Mouse (Mus musculus) adrenal gland, adult 18-20 months (tissue): ENCODE data around the gene Knstrn. TPM values are rescaled to one million over a fixed set of nuclear protein-coding genes. Genes with fewer than 3 reads are reported as not detected.

ENCODE experiments used
- DNase-seq, 2 experiments: peaks; one replicate each; pipeline ENCODE4 v3.0.0; 2021 to 2022; ENCODE audit warnings: low spot score in 2 of 2
- total RNA-seq, 2 experiments: library from RNA; stranded (reverse); gene quantifications; 1 replicate in 1 of 2; 2 replicates in 1 of 2; pipeline ENCODE4 v1.2.3; 2021

The Knstrn gene
- total RNA-seq, 2 experiments from 2014 or later = 1.2 to 1.5 TPM

DNA sequence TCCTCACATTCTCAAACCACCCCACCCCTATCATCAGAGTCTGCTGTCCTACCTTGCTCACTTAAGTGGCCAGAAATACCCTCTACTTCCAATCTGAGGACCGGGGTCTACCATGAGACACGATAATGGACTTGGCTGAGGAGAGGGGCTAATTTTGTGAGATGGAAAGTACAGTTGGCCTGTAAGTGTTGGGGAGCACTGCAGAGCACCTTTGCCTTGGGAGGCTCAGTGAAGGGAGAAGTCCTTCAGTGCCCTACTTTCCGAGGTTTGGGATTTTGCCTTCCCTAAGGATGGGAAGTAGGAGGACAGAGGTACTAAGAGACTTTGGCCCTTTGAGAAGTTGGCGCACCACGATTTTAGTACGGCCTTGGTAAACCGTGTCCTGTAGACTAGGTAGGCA is 85.5 kb downstream of the Knstrn start:
- DNase-seq = no peak

- peak; percentile 50 to 52 for DNase-seq
These were observed 86.4 kb downstream of the Knstrn start, which contains the start of gene Bahd1 for GRCm38 (mm10) chr2:118899981-118900825. TSS of gene Bahd1 (plus strand) at chr2:118900377.

DNA sequence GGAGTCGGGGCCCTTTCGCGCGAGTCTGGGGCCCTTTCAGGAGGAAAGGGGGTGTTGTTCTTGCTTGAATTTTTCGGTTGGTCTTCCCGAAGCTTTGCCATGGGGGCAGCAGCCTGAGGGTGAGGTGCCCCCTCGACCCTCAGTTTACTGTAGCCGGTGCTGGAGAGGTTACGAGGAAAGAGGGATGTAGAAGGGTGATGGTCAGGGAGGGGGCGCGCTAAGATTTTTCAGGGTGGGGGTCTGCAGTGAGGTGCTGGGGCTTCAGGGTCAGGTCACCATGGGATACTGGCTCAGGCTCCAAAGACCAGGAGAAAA is 87.0 kb downstream of the Knstrn start:
- DNase-seq = no peak

DNA sequence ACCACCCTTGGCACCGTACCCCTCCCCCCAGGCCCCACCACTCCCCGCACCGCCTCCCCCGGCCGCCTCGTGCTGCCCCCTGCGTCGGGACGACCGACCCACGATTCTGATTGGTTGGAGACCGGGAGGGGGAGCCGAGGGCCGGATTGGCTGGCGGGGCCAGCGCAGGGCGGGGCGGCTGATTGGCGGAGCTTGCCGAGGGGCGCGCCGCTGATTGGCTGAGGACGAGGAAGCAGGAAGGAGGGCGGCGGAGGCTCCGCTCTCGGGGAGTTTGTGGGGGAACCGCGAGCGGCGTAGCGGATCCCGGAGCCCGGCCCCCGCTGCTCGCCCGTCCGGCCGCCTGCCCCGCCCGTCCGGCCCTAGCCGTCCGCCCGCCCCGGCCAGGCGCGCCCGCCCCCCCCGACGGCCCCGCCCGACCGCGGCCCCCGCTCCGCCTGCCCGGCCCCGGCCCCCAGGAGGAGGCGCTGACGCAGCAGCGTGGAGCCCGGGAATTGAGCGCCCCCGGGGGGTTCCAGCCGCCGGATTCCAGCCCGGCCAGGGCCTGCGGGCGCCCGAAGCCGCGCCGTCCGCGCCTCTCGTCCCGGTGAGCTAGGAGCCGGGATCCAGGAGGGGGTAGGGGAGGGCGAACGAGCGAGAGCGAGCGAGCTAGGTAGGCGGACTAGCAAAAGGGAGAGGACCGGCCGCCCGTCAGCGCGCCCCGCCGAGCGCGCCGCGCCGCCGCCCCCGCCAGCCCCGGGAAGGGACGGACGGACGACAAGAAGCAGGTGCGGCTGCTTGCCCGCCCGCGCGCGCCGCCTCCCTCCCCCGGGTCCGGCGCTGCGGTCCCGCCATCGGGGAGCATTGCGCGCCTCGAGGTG is 87.6 kb downstream of the Knstrn start:
- DNase-seq = peak; percentile 95 to 99

DNA sequence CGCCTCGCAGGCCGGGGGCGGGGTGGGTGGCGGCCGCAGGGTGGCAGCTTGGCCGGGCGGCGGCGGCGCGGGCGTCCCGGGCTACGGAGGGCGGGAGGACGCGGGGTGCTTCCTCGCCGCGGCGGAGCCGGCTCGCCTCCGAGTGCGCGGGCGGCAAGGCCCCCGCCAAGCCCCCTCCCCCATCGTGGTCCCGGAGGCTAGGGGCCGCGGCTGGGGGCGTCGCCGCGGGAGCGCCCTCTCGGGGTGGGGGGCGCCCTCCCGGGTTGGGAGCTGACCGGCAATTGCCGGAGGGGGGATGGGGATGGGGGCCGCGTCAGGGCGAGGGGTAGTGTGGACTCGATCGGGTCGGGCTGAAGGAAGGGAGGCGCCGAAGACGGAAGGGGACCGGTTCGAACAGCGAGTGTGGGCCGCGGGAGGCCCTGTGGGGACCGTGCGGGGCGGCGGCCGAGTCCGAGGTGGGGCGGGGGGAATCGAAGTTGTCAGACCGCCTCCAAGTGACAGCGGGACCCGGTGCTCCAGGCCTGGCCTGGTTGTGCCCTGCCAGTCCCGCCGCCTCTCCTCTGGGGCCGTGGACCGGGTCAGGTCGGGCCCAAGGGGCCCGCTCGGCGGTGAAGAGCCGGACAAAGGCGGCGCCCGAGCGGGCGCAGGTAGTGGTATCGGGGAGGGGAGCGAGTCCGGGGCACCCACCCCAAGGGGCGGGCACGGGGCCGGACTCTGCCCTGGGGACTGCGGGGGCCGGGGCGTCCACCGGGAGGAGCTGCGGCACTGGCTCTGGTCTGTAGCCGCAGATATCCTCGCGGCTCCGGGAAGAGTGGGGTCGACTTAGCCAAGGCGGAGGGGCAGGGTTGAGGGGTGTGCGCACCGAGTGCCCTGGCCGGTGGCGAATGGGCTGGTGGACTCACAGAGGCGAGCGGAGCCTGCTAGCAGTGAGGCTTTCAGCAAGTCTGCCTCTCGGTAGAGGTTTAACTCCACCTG is 88.5 kb downstream of the Knstrn start:
- peak; percentile 72 for DNase-seq

DNA sequence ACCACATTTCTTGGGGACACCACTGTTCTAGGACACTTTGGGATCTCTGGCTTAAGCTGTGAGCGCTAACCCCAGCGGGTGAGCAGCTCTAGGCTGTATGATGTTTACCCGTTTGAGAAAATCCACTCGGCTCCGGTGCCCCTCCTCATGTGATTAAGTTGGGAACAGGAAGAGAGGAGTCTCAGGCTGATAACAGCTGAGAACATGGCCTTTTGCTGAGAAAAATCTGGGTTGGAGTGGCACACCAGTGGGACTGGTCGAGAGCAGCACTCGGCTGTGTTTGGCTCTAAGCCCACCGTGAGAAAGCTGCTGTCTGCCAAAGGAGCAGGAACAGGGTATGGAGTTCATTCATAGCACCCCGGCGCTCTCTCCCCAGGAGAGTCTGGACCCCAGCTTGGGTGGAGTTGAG is 89.5 kb downstream of the Knstrn start:
- DNase-seq = no peak

Other genes with a start within 250 kb of the Knstrn start
- 1 to 10 TPM; 1.3 to 2.5 TPM for gene Bub1b, start 215.8 kb upstream of the Knstrn start, total RNA-seq
- gene Pak6, start 150.7 kb upstream of the Knstrn start, total RNA-seq = 10 to 100 TPM; 11.5 to 19.4 TPM
- under 1 TPM; 0.06 to 0.40 TPM for gene Ankrd63, start 110.0 kb upstream of the Knstrn start, total RNA-seq
- gene Plcb2, start 85.6 kb upstream of the Knstrn start, total RNA-seq = 1 to 10 TPM; 2.5 to 2.8 TPM
- 10 to 100 TPM; 35.2 to 40.1 TPM for gene Inafm2, start 68.2 kb upstream of the Knstrn start, total RNA-seq
- 1 to 10 TPM; 2.8 to 5.1 TPM for gene Ccdc9b, start 51.3 kb upstream of the Knstrn start, total RNA-seq
- gene Phgr1, start 41.2 kb upstream of the Knstrn start, total RNA-seq = not detected
- gene Disp2, start 34.3 kb upstream of the Knstrn start, total RNA-seq = 10 to 100 TPM; 32.1 to 32.7 TPM
- gene Ivd, start 48.0 kb downstream of the Knstrn start, total RNA-seq = 100 to 1,000 TPM; 205 to 414 TPM
- gene Bahd1, start 86.4 kb downstream of the Knstrn start, total RNA-seq = 10 to 100 TPM; 37.4 to 39.4 TPM
- gene Chst14, start 112.5 kb downstream of the Knstrn start, total RNA-seq = 1 to 10 TPM; 7.3 to 9.0 TPM
- 10 to 100 TPM; 16.5 TPM for gene Ccdc32, start 215.4 kb downstream of the Knstrn start, total RNA-seq
- gene Rpusd2, start 220.8 kb downstream of the Knstrn start, total RNA-seq = 1 to 10 TPM; 4.4 to 5.9 TPM
- under 1 TPM; 0.33 to 0.45 TPM for gene Knl1, start 233.1 kb downstream of the Knstrn start, total RNA-seq